Comparison of ENCODE assay signal across 9 mouse cellular contexts in the genomic region with DNA sequence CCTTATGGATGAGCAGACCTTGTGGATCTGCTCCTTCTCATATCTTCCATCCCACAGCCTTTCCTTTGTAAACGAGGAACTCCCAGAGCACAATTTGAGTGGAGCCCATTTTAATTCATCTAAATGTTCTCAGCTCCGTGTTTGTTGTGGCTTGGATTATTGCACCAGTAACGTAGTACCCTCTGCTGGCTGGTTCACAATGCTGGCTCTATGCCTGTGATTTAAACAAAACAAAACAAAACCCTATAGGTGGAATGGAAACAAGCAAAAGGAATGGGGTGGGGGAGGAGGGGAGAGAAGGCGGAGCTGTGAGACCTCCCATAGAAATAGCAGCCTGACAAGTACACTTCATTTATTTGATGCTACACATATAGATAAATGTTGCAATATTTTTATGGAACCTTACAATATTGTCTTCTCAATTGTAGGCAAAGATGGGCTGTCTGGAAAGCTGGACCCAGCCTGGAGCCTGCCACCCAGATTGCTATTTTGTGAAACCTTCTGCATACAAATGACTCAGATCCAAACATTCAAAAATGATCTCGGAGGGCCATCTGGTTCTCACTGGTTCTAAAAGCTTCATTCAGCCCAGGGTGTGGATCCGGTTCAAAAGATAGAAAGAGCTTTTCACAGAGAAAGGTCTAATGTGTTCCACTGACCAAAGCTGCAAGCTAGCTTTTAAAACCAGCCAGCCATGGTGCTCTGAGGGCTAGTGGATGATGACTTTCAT.
A peak's percentile ranks its signal among the peaks of the same experiment; 100 is the strongest.
DNase-seq lines count a peak whose midpoint lies in the region; ATAC-seq lines count a peak whose summit lies in the region.
"Had no signal": no experiment of that assay in that cellular context is flagged by ENCODE, and none has a peak within 500 bp of the region (broad histone marks: within the 10 kb centered on the region; RNA-seq: fewer than 3 reads in every experiment).

No protein-coding gene starts in this region.

- peak; percentile 21 for DNase-seq in kidney, adult 9 months
- DNase-seq in kidney, postnatal 36 days = peak; percentile 5 to 46
- DNase-seq in liver, embryonic 11.5 days (ENCODE audit: low spot score) = no peak
- DNase-seq in testis, postnatal 14 days (ENCODE audit: low spot score) = no peak

- no peak overlapping the region for H3K9ac ChIP-seq in kidney, embryonic 15.5 days
- no peak overlapping the region for H3K9ac ChIP-seq in forebrain, embryonic 15.5 days (replicated peaks)
- no peak overlapping the region for H3K9ac ChIP-seq in neural tube, embryonic 13.5 days
- no peak overlapping the region for H3K9ac ChIP-seq in liver, embryonic 11.5 days (ENCODE audit: low read depth, low read length)
- H3K9ac ChIP-seq: limb, embryonic 15.5 days; neural tube, embryonic 12.5 days had no signal

- no peak overlapping the region for H3K27ac ChIP-seq in kidney, embryonic 15.5 days
- H3K27ac ChIP-seq in forebrain, embryonic 15.5 days (replicated peaks) = peak overlapping the region; percentile 67
- peak overlapping the region; percentile 66 for H3K27ac ChIP-seq in neural tube, embryonic 13.5 days (replicated peaks)
- no peak overlapping the region for H3K27ac ChIP-seq in liver, embryonic 11.5 days (ENCODE audit: low read depth, low read length)
- H3K27ac ChIP-seq: neural tube, embryonic 12.5 days had no signal

- H3K4me3 ChIP-seq in kidney, embryonic 15.5 days (replicated peaks) = no peak overlapping the region
- no peak overlapping the region for H3K4me3 ChIP-seq in forebrain, embryonic 15.5 days
- no peak overlapping the region for H3K4me3 ChIP-seq in neural tube, embryonic 13.5 days
- H3K4me3 ChIP-seq in liver, embryonic 11.5 days (ENCODE audit: low read depth, low read length) = no peak overlapping the region
- H3K4me3 ChIP-seq: limb, embryonic 15.5 days; neural tube, embryonic 12.5 days had no signal

- no peaks in the 10 kb centered on the region for H3K36me3 ChIP-seq in kidney, embryonic 15.5 days
- peaks cover 26% of the 10 kb centered on the region for H3K36me3 ChIP-seq in forebrain, embryonic 15.5 days
- H3K36me3 ChIP-seq in neural tube, embryonic 13.5 days = peaks cover 40% of the 10 kb centered on the region
- no peaks in the 10 kb centered on the region for H3K36me3 ChIP-seq in liver, embryonic 11.5 days (ENCODE audit: control insufficient read depth, insufficient read depth, low read length)
- H3K36me3 ChIP-seq: limb, embryonic 15.5 days had no signal

- ATAC-seq in kidney, embryonic 15.5 days (replicated peaks; ENCODE audit: low FRiP score) = no peak
- ATAC-seq in forebrain, embryonic 15.5 days (replicated peaks) = peak; percentile 64; the same call in 1 of the 2 replicates
- no peak for ATAC-seq in neural tube, embryonic 13.5 days (ENCODE audit: low read depth)
- no peak for ATAC-seq in liver, embryonic 11.5 days (replicated peaks; ENCODE audit: low FRiP score)

- no peaks in the 10 kb centered on the region for H3K9me3 ChIP-seq in kidney, embryonic 15.5 days (replicated peaks)
- no peaks in the 10 kb centered on the region for H3K9me3 ChIP-seq in forebrain, embryonic 15.5 days
- H3K9me3 ChIP-seq in neural tube, embryonic 13.5 days = no peaks in the 10 kb centered on the region
- H3K9me3 ChIP-seq in liver, embryonic 11.5 days (ENCODE audit: control insufficient read depth, low read length) = no peaks in the 10 kb centered on the region
- H3K9me3 ChIP-seq: limb, embryonic 15.5 days; neural tube, embryonic 12.5 days had no signal

- H3K27me3 ChIP-seq in kidney, embryonic 15.5 days = no peaks in the 10 kb centered on the region
- no peaks in the 10 kb centered on the region for H3K27me3 ChIP-seq in forebrain, embryonic 15.5 days
- H3K27me3 ChIP-seq in neural tube, embryonic 13.5 days = no peaks in the 10 kb centered on the region
- H3K27me3 ChIP-seq in liver, embryonic 11.5 days (replicated peaks; ENCODE audit: control insufficient read depth, insufficient read depth, low read length) = no peaks in the 10 kb centered on the region
- H3K27me3 ChIP-seq: limb, embryonic 15.5 days; neural tube, embryonic 12.5 days had no signal

- WGBS in kidney, embryonic 15.5 days = 63% methylated on average over 6 of the region's 6 CpGs
- WGBS in forebrain, embryonic 15.5 days = 20% methylated on average over 6 of the region's 6 CpGs
- 38% methylated on average over 6 of the region's 6 CpGs for WGBS in neural tube, embryonic 13.5 days
- WGBS in liver, embryonic 11.5 days = 55% methylated on average over 6 of the region's 6 CpGs

- no peak overlapping the region for H3K4me2 ChIP-seq in kidney, embryonic 15.5 days
- H3K4me2 ChIP-seq in forebrain, embryonic 15.5 days (replicated peaks) = no peak overlapping the region
- H3K4me2 ChIP-seq in neural tube, embryonic 13.5 days = no peak overlapping the region
- no peak overlapping the region for H3K4me2 ChIP-seq in liver, embryonic 11.5 days
- H3K4me2 ChIP-seq: limb, embryonic 15.5 days; neural tube, embryonic 12.5 days had no signal

- 0 out of 2 replicates have a peak, but pooled peaks cover 3% of the 10 kb centered on the region for H3K4me1 ChIP-seq in kidney, embryonic 15.5 days
- peaks cover 26% of the 10 kb centered on the region for H3K4me1 ChIP-seq in forebrain, embryonic 15.5 days
- H3K4me1 ChIP-seq in neural tube, embryonic 13.5 days (replicated peaks) = peaks cover 41% of the 10 kb centered on the region
- no peaks in the 10 kb centered on the region for H3K4me1 ChIP-seq in liver, embryonic 11.5 days (replicated peaks; ENCODE audit: control insufficient read depth, insufficient read depth, low read length)
- H3K4me1 ChIP-seq: limb, embryonic 15.5 days had no signal

Comparison
In these comparisons a context has a peak if more than half of its experiments do, and no peak if none do; other contexts are left out.
1. DNase-seq: peak in kidney, adult 9 months (single experiment) and kidney, postnatal 36 days (2 of 2); none in liver, embryonic 11.5 days (single experiment) and testis, postnatal 14 days (single experiment).
2. H3K27ac ChIP-seq: peak in forebrain, embryonic 15.5 days (single experiment) and neural tube, embryonic 13.5 days (single experiment); none in kidney, embryonic 15.5 days (single experiment) and liver, embryonic 11.5 days (single experiment).